Mouse (Mus musculus) T-helper 2 cell (primary cell): ENCODE measurements around the gene Nop9.
"Not testable (repeated sequence)": the region's sequence is repeated elsewhere in the genome, so short reads cannot be mapped to it uniquely, and the experiment has no call there.

Experiments
- in situ Hi-C: fragments of 300-600 bp; cut with MboI, MseI; formaldehyde crosslinking; loops from one replicate; pipeline ENCODE4 v1.15.1; 2025; ENCODE audit warnings: high pct_unique_total_duplicates

The Nop9 gene

DNA sequence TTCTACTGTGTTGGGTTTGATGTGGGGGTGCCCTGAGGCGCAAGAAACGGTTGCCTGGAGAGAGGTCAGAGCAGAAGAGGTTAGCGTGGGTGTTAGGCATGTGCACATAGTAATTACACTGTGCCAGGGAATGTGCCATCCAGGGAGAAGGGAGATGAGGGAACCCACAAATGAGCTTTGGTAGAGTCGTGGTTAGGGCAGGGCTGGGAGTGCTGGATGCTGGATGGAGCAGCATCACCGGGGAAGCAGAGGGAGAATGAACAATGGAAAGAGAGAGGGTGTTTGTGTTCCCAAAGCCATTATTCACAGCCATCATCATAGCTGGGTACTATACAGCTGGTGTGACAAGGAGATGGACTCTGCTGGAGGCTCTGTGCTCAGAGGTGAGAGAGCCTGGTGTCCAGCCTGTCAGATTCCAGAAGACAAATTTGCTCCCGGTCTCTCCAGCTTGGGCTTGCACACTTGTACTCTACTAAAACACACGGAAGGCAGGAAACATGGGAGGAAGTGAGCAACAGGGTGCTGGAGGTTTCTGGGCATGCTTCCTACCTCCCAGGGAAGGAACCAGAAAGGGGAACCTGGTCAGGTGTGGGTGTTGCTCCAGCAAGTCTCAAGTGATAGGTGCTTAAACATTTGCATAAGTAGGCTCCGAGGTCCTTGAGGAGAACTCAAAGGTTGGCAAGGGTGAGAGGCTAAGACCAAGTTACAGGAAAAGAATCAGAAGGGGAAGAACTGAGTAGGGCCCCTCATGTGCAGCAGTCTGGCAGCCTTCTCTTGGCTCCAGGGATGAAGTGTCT, 17.4 kb upstream of the Nop9 start:
- in situ Hi-C loops: no loop called here

DNA sequence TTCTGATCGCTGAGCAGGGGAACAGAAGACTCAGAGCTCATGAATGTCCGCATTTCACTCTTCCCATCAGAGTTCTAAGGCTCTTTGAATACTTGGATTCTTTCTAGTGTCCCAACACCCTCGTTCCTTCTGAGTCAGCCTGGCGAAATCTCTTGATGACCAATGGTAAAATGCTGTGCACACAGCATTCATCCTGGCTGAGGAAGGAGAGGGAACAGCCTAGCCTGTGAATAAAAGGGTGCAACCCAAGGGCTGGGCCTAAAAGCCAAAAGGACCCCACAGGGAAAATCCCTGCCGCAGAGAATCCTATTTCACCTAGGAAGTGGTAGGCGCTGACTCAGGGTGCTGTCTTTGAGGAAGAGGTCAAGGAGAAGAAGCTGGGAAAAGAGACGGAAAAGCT, 15.4 kb upstream of the Nop9 start:
- in situ Hi-C loops: no loop called here

DNA sequence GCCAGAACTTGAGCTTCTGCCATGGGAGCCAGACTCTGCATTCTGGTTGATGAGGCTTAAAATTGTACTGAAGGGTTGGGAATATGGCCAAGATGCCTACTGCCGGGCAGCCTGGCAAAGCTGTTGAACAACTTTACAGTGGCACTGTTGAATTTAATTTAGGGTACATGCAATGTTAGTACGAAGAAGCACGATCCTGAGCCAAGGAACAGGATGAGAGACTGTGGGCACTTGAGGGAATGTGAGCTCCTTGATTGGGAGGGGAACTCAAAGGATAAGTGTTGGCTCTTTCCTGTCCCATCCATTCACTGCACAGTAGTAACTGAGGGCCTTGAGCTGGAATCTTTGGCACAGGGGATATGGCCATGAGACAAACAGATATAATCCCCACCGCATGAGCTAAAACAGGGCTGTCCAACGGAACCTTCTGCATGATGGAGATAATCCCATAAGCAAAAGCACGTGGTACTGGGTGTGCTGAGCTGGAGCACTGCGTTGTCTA, 14.9 kb upstream of the Nop9 start:
- in situ Hi-C loops: no loop called here

DNA sequence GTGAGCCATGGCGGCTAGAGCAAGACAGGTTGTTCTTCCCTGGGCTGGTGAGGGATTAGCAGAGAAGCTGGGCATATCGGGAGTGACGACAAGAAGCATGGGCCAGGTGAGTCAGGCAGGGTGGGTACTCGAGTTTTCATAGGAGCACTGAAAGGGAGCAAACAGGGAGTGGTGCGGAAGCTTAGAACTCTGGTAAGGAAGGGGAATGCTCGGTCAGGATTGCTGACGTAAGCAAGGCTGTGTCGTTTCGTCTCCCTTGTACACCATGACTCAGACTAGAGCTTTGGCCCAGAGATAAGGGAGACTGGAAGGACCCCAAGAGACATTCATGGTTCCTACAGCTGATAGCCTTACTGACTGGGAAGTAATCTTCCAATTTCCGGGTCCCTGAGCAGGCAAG, 11.6 kb upstream of the Nop9 start:
- in situ Hi-C loops: no loop called here

DNA sequence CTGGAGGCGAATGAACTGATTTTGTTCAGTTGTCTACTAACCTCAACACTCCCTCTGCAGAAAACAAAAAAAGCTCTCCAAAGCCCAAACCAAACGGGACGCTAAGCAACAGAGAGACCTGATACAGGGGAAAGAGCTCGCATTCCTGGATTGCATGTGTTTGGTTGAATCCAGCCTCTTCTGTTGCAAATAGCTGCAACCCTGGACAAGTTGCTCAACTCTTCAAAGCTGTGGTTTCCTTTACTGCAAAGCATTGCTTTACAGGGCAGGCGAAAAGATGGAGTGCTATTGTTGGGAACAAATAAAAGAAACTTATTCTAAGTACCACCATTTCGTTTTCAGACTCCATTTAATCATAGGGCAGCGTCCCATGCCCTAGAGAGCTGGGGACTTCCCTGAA, 10.6 kb upstream of the Nop9 start:
- in situ Hi-C loops: no loop called here

DNA sequence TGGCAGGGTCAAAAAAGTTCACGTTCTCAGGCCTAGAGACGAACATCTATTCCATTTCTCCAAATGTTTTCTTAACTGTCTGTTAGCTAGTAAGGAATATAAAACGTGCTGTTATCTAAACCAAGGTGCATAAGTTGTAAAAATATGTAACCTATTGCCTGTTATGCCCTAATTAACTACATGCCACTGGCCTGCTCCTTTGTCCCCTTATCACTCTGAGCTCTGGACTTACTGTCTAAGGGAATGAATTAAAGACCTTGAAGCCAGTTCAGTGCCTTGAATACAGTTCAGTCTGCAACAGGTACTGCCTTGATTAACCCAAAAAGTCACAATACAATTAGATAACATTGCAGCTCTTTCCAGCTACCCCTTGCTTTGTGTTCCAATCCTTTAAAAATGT, 10.2 kb upstream of the Nop9 start:
- in situ Hi-C loops: no loop called here

DNA sequence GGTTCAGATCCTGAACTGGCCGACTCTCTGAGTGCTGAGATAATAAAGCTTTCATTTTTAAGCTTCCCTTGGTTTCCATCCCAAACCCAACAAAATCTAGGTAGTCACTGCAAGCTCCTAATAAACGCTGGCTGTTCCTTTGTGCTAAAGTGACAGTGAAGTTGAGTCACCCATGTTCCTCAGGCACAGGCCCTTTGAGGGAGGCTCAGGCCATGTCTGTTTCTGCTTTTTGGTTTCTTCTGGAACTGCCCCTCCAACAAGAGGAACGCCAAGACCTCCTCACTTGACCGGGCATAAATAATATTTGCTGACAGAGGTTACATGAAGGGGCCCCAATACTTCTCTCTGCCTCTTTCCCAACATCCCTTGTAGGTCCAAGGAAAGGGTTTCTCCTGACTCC, 9.7 kb upstream of the Nop9 start:
- in situ Hi-C loops: no loop called here

DNA sequence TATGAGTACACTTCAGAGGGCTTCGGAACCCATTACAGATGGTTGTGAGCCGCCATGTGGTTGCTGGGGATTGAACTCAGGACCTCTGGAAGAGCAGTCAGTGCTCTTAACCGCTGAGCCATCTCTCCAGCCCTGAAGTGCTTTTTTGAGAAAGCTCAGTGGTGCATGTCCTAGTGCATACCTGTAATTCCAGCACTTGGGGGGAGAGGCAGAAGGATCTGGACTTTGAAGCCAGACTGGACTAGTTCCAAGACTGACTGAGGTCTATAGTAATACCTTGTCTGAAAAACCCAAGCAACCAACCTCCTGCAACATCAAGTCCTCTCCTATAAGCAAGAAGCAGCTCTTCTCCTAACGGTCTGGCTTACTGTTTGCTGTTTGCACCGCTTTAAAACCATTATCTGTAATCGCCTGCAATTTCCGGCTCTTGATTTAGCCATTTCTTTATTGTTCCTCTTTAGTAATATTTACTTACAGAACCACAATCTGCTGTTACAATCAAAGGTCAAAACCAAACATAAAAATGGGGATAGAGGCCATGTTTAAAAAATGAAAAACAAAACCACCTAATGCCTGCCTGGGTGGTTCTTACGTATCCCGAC, 8.3 kb upstream of the Nop9 start:
- in situ Hi-C loops: no loop called here

DNA sequence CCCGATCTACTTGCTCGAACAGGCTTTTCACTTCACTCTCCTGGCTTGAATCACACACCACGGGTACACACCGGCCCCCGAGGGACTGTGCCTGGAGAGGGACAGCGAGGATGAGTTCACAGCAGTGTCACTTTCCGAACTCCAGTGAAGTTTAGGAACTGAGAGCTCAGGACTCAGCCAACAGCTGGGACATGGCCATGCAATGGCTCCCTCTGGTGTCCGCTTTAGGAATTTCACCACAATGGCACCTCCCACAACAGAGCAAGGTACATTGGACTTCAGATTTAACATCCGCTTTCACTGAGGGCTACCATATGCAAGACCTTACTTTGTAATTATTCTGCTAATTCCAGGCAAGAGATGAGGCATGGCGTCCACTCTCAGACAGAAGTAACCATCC, 1.8 kb upstream of the Nop9 start:
- in situ Hi-C loops: loop anchor here (5.0 to 10.0 kb wide), 2 partner anchors 61 to 179 kb away; partner anchors contain the start of genes A730061H03Rik, Dcaf11 and Tinf2

DNA sequence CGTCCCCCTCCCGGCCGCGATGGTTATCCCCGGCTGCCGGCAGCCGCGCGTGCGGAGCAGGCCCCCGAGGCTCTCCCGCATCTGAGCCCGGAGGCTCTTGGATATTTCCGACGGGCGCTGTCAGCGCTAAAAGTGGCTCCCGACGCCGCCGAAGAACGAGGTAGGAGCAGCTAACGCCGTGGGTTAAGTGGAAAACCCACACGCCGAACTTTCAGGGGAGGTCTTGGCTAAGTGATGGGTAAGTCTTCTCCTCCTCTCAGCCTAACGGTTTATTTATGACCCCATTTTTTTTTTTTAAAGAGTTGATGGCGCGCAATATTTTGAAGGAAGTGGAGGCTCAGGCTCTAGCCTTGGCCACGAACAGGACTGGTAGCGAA, 356 bp downstream of the Nop9 start:
- in situ Hi-C loops: loop anchor here (10.0 kb wide), 1 partner anchor 181 kb away; the partner anchor contains the start of genes A730061H03Rik and Dcaf11

DNA sequence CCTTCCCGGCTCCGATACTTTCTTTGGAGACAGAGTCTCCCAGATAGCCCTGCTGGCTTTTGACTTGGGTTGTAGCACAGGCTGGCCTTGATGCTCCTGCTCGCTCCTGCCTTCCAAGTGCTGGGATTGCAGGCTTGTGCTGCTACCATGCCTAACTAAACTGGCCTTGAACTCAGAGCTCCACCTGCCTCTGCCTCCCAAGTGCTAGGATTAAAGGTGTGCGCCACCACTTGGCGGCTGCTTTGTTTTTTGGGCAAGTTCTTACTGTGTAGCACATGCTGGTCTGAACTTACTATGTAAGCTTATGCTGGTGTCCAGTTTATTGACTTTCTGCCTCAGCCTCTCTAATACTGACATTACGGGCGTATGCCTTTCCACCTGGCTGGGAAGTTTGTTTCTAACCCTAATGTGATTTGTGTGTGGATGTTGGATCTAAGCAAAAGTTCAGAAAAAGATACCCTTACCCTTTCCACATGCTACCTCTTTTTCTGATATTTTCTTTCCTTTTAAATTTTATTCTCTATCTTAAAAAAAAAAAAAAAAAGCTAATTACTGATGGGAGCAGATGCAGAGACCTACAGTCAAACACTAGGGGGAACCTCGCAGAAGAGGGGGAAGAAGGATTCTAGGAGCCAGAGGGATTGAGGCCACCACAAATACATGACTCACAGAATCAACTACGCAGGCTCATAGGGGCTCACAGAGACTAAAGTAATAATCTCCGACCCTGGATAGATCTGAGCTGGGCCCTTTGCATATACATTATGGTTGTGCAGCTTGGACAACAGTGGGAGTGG, 1.8 kb downstream of the Nop9 start:
- in situ Hi-C loops: loop anchor here (10.0 kb wide), 1 partner anchor 182 kb away; the partner anchor contains the start of genes A730061H03Rik and Dcaf11

DNA sequence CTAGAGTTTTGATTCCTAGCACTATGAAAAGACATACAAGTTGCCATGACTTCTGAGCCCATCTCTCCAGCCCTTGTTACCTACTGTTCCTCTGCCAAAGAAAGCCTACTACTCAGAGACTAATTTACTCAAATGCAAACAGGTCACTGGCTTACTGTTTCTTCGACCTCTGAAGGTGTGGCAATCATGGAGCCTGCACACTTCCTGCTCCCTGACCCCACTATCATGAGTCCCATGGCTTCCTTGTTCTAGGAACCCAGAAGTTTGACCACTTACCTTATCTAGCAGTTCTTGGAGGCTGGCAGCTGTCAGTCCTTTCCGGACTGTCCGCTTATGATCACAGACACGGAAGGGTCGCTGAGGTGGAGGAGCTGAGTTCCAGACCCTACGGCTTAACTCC, 12.1 kb downstream of the Nop9 start:
- in situ Hi-C loops: no loop called here

DNA sequence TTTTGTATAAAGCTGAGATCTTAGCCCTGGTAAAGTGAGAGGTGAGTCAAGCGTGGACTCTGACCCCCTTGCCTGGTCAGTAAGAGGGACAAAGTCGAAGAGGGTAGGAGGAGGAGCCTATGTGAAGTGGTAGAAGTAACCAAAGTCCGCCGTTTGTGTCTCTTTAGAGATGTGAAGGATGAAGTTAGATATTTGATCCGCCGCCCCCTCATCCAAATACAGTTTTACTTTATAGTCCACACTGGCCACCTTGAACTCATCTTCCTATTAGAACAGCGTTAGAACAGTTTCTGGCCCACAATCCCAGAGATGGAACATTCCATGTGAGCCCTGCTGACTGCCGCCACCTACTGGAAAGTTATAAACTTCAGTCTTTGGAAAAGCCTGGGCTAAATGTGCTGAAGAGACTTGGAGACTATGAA, 12.9 kb downstream of the Nop9 start, which contains the start of gene Cideb:
TSS of gene Cideb (minus strand) at position 96 of the 422 bp plus-strand sequence.
- in situ Hi-C loops: no loop called here

DNA sequence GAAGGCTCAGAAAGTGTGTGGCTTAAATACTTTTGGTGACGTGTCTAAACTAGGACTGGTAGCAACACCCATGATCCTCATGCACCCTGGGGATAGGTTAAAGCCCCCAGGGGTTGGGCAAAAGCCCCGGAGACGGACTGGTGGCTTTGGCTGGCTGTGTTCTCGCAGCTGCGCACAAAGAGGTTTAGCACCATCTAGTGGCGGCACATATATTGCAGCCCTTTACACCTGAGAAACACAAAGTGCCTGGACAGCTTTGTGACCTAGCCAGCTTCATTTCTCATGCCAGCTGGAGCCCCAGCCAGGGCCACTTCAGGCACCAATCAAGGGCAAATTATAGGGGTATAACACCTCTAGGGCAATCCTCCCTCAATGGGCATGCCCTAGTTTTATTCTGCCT, 14.7 kb downstream of the Nop9 start:
- in situ Hi-C loops: not testable (repeated sequence)

DNA sequence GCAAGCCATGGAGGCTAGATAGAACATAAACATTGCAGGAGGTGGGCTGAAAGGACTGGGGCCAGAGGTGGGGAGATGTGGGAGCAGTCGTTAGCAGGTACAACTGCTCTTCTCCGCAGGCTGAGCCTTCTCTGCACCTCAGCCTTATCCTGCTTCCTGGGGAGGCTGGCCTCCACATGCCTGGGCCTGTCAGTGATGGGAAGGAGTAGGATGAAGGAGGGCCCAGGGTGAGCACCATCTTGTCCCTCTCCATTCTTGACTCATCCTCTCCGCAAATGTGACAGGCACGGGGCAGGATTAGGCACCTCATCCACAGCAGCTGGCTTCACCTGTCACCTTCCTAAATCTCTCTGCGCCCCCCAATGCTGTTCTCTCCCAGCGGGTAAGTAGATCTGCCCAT, 15.7 kb downstream of the Nop9 start, which contains the start of gene Ltb4r2:
TSS of gene Ltb4r2 (plus strand) at position 266 of the 400 bp plus-strand sequence.
- in situ Hi-C loops: no loop called here

DNA sequence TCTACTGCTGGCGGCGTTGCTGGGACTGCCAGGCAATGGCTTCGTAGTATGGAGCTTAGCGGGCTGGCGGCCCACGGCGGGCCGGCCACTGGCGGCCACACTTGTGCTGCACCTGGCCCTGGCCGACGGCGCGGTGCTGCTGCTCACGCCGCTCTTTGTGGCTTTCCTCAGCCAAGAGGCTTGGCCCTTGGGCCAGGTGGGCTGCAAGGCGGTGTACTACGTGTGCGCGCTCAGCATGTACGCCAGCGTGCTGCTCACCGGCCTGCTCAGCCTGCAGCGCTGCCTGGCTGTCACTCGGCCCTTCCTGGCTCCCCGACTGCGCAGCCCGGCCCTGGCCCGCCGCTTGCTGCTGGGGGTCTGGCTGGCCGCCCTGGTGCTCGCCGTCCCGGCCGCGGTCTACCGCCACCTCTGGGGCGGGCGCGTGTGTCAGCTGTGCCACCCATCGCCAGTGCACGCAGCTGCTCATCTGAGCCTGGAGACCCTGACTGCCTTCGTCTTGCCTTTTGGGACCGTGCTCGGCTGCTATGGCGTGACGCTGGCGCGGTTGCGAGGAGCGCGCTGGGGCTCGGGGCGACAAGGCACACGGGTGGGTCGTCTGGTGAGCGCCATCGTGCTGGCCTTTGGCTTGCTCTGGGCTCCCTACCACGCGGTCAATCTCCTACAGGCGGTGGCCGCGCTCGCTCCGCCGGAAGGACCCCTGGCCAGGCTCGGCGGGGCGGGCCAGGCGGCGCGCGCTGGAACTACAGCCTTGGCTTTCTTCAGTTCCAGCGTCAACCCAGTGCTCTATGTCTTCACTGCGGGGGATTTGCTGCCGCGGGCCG, 16.7 kb downstream of the Nop9 start:
- in situ Hi-C loops: no loop called here

DNA sequence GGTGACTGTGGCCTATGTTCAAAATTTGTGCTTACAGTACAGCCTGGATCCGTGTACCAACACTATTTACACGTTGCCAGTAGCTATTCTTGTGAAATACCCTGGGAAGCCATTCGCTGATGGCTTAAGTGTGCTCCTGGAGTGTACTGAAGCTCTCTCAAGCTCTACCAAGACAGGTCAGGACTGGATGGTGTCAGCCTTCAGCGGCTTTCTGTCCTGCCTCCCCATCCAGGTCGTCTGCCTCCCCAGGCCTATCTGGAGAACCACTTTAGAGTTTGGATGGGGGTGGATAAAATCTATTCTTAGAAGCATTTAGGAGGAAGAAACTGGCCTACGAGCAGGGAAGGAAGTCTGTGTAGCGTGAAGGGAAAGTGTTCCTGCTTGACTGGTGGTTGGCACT, 17.7 kb downstream of the Nop9 start:
- in situ Hi-C loops: no loop called here

DNA sequence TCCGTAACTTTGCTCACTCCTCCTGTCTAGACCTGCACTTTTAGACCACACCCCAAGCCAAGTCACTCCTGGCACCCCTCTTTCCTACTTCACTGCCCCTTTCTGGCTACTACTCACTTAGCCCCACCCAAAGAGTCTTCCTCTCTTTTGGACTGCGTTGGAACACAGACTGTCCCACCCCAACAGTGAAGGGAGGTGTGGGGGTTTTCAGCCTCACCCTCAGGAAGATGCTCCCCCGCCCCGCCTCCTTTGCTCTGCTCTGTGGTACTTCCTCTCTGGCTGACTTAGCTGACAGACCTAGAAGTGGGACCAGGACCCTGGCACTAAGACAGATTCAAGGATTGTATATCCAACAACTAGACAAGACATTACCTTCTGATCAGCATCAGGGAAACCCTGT, 20.2 kb downstream of the Nop9 start, which contains the start of gene Ltb4r1:
TSS of gene Ltb4r1 (plus strand) at position 267 of the 400 bp plus-strand sequence.
- in situ Hi-C loops: no loop called here

DNA sequence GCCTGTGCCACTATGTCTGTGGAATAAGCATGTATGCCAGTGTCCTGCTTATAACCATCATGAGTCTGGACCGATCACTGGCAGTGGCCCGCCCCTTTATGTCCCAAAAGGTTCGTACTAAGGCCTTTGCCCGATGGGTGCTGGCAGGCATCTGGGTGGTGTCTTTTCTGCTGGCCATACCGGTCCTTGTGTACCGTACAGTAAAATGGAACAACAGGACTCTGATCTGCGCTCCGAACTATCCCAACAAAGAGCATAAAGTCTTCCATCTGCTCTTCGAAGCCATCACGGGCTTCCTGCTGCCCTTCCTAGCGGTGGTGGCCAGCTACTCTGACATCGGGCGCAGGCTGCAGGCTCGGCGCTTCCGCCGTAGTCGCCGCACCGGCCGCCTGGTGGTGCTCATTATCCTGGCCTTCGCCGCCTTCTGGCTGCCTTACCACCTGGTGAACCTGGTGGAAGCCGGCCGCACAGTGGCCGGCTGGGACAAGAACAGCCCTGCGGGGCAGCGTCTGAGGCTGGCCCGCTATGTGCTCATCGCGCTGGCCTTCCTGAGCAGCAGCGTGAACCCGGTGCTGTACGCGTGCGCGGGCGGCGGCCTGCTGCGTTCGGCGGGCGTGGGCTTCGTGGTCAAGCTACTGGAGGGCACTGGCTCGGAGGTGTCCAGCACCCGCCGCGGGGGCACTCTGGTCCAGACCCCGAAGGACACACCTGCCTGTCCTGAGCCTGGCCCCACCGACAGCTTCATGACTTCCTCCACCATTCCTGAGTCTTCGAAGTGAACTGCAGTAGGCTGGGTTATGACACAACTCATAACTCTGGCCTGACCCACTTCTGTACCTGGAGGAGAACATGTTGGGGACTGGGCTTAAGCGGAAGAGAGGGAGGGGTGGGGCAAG, 22.3 kb downstream of the Nop9 start:
- in situ Hi-C loops: no loop called here

DNA sequence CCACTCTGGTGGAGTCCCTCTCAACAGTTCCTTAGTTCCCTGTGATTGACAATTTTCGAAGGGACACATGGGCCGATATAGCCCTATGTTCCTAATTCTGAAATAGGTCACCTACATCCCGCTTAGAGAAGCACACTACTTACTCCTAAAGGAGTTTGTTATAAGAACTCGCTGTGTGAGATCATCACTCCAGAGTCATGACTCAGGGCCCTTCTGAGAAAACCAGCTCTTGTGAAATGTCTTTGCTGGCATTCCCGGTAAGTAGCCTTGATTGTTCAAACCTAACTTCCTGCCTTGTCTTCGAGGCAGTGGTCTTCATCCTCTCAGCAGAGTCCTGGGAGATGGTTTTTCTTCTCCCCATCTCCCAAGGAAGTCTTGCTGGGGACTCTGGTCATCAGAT, 23.1 kb downstream of the Nop9 start:
- in situ Hi-C loops: no loop called here
